ENCODE assay signal across 35 mouse cellular contexts in genomic region chr2:28619369-28619768, GRCm38 (mm10). TPM values are rescaled to one million over a fixed set of nuclear protein-coding genes. Genes with fewer than 3 reads are reported as not detected.
DNase-seq lines count a peak whose midpoint lies in the region; ATAC-seq and TF ChIP-seq lines count a peak whose summit lies in the region.
"Had no signal": no experiment of that assay in that cellular context is flagged by ENCODE, and none has a peak within 500 bp of the region (broad histone marks: within the 10 kb centered on the region; RNA-seq: fewer than 3 reads in every experiment).

No protein-coding gene starts in this region.

- peak overlapping the region; percentile 43 for H3K4me2 ChIP-seq in heart, embryonic 12.5 days
- peak overlapping the region; percentile 90 for H3K4me2 ChIP-seq in liver, embryonic 13.5 days
- no peak overlapping the region for H3K4me2 ChIP-seq in kidney, embryonic 16.5 days (replicated peaks; ENCODE audit: low read depth, low read length)
- H3K4me2 ChIP-seq: hindbrain, embryonic 12.5 days; intestine, embryonic 15.5 days; limb, embryonic 12.5 days; midbrain, embryonic 12.5 days had no signal

- peaks cover 20% of the 10 kb centered on the region for H3K4me1 ChIP-seq in heart, embryonic 12.5 days (replicated peaks)
- no peaks in the 10 kb centered on the region for H3K4me1 ChIP-seq in heart, adult 2 months (ENCODE audit: control insufficient read depth, insufficient read depth, low read length)
- peaks cover 78% of the 10 kb centered on the region for H3K4me1 ChIP-seq in G1E (ENCODE audit: insufficient read depth, low read depth, low read length)
- H3K4me1 ChIP-seq in liver, embryonic 13.5 days (replicated peaks), result peaks cover 75% of the 10 kb centered on the region
- peaks cover 10% of the 10 kb centered on the region for H3K4me1 ChIP-seq in kidney, embryonic 16.5 days (ENCODE audit: insufficient read depth, low read length)
- H3K4me1 ChIP-seq: limb, embryonic 12.5 days; midbrain, embryonic 12.5 days had no signal

- no peak for TF ChIP-seq EP300 in heart, adult 2 months (IDR thresholded peaks at IDR 0.05; ENCODE audit: insufficient read depth, low read depth, low read length)

- no peak overlapping the region for H3K9ac ChIP-seq in heart, embryonic 12.5 days
- no peak overlapping the region for H3K9ac ChIP-seq in heart, adult 2 months (ENCODE audit: low read depth, low read length)
- peak overlapping the region; percentile 93 for H3K9ac ChIP-seq in liver, embryonic 13.5 days
- H3K9ac ChIP-seq in kidney, embryonic 16.5 days (replicated peaks; ENCODE audit: low read length), result no peak overlapping the region
- H3K9ac ChIP-seq: hindbrain, embryonic 12.5 days; intestine, embryonic 15.5 days; limb, embryonic 12.5 days; midbrain, embryonic 12.5 days had no signal

- DNase-seq in heart, adult 2 months, result no peak
- DNase-seq in G1E (ENCODE audit: low spot score) (no peak), MEL-GATA-1-ER (ENCODE audit: extremely low read depth, low read depth) (peak; percentile 30)
- DNase-seq in liver, embryonic 13.5 days, result no peak
- DNase-seq in layer of hippocampus, adult 9-10 months (ENCODE audit: low spot score), result no peak
- no peak for DNase-seq in left cerebral cortex, adult 9 months (ENCODE audit: low spot score in 2 of 2)
- DNase-seq: adrenal gland, adult 8-10 months; cerebellum, adult 11 months; cerebellum, adult 9-10 months; cerebellum, postnatal 36 days; gastrocnemius, postnatal 10 days; heart, postnatal 36 days; kidney, postnatal 14 days; lung, adult 18-20 months; lung, postnatal 14 days; retina, postnatal 1 day; right cerebral cortex, postnatal 14 days had no signal

- ATAC-seq in heart, embryonic 12.5 days (ENCODE audit: insufficient number of reproducible peaks, low FRiP score), result no peak
- ATAC-seq in G1E (ENCODE audit: extremely low read depth, insufficient number of reproducible peaks, low FRiP score, poor library complexity, severe bottlenecking), result no peak
- ATAC-seq in liver, embryonic 13.5 days (ENCODE audit: low read depth), result no peak
- ATAC-seq in kidney, embryonic 16.5 days (ENCODE audit: low FRiP score, low TSS enrichment), result no peak
- ATAC-seq: CD4-positive, CD25-positive, alpha-beta regulatory T cell, adult 4 months; forebrain, embryonic 16.5 days; hindbrain, postnatal 0 days; intestine, embryonic 15.5 days had no signal

- WGBS in heart, embryonic 12.5 days, result 74% methylated on average over 6 of the region's 6 CpGs
- 90% methylated on average over 6 of the region's 6 CpGs for WGBS in heart, adult 2 months
- WGBS in liver, embryonic 13.5 days (ENCODE audit: insufficient replicate concordance), result 29% methylated on average over 6 of the region's 6 CpGs
- WGBS in kidney, embryonic 16.5 days, result 77% methylated on average over 6 of the region's 6 CpGs

- no peak for TF ChIP-seq CTCF in heart, adult 2 months (IDR thresholded peaks at IDR 0.05)
- TF ChIP-seq CTCF in G1E (IDR thresholded peaks at IDR 0.05; ENCODE audit: low read depth, low read length), result no peak

- H3K79me2 ChIP-seq in heart, adult 2 months (replicated peaks; ENCODE audit: control insufficient read depth, insufficient read depth, low read length), result no peaks in the 10 kb centered on the region

- peaks cover 38% of the 10 kb centered on the region for H3K27me3 ChIP-seq in heart, embryonic 12.5 days (replicated peaks)
- no peaks in the 10 kb centered on the region; the same call in 1 of the 2 replicates for H3K27me3 ChIP-seq in heart, adult 2 months (ENCODE audit: control insufficient read depth, insufficient read depth, low read length)
- no peaks in the 10 kb centered on the region for H3K27me3 ChIP-seq in G1E (ENCODE audit: insufficient read depth, low read length)
- H3K27me3 ChIP-seq in liver, embryonic 13.5 days, result 0 out of 2 replicates have a peak, but pooled peaks cover 3% of the 10 kb centered on the region
- H3K27me3 ChIP-seq in kidney, embryonic 16.5 days (ENCODE audit: insufficient read depth, low read length), result peaks cover 17% of the 10 kb centered on the region

- H3K27ac ChIP-seq in heart, embryonic 12.5 days (ENCODE audit: poor library complexity, severe bottlenecking), result no peak overlapping the region
- no peak overlapping the region for H3K27ac ChIP-seq in heart, adult 2 months
- peak overlapping the region; percentile 99 for H3K27ac ChIP-seq in liver, embryonic 13.5 days
- no peak overlapping the region for H3K27ac ChIP-seq in kidney, embryonic 16.5 days (ENCODE audit: low read length)
- H3K27ac ChIP-seq: forebrain, embryonic 10.5 days; hindbrain, embryonic 12.5 days; hindbrain, postnatal 0 days; intestine, embryonic 15.5 days; limb, embryonic 12.5 days; midbrain, embryonic 12.5 days had no signal

- no peak for TF ChIP-seq POLR2A in heart, adult 2 months (IDR thresholded peaks at IDR 0.05; ENCODE audit: insufficient read depth, low read depth, low read length)

- H3K4me3 ChIP-seq in heart, embryonic 12.5 days, result no peak overlapping the region
- no peak overlapping the region for H3K4me3 ChIP-seq in heart, adult 2 months
- peak overlapping the region; percentile 83 for H3K4me3 ChIP-seq in G1E (ENCODE audit: low read depth, low read length)
- peak overlapping the region; percentile 90 for H3K4me3 ChIP-seq in liver, embryonic 13.5 days (replicated peaks)
- no peak overlapping the region for H3K4me3 ChIP-seq in kidney, embryonic 16.5 days (ENCODE audit: low read length)
- H3K4me3 ChIP-seq: forebrain, embryonic 10.5 days; hindbrain, embryonic 12.5 days; intestine, embryonic 15.5 days; limb, embryonic 12.5 days; midbrain, embryonic 12.5 days had no signal

- H3K9me3 ChIP-seq in heart, embryonic 12.5 days (replicated peaks), result no peaks in the 10 kb centered on the region
- H3K9me3 ChIP-seq in G1E (replicated peaks), result no peaks in the 10 kb centered on the region
- no peaks in the 10 kb centered on the region for H3K9me3 ChIP-seq in liver, embryonic 13.5 days (replicated peaks)
- H3K9me3 ChIP-seq in kidney, embryonic 16.5 days (ENCODE audit: low read length), result no peaks in the 10 kb centered on the region
- H3K9me3 ChIP-seq: forebrain, embryonic 10.5 days; hindbrain, embryonic 12.5 days; intestine, embryonic 15.5 days; limb, embryonic 12.5 days; midbrain, embryonic 12.5 days had no signal

- intact Hi-C loops in heart, adult 2 months (cut with DNase I), result no loop called here

- H3K36me3 ChIP-seq in heart, embryonic 12.5 days, result no peaks in the 10 kb centered on the region
- no peaks in the 10 kb centered on the region for H3K36me3 ChIP-seq in heart, adult 2 months (ENCODE audit: control insufficient read depth, insufficient read depth, low read length)
- H3K36me3 ChIP-seq in G1E (replicated peaks), result peaks cover 63% of the 10 kb centered on the region
- H3K36me3 ChIP-seq in liver, embryonic 13.5 days, result peaks cover 44% of the 10 kb centered on the region
- H3K36me3 ChIP-seq in kidney, embryonic 16.5 days (ENCODE audit: insufficient read depth, low read length), result no peaks in the 10 kb centered on the region
- H3K36me3 ChIP-seq: forebrain, embryonic 10.5 days; hindbrain, embryonic 12.5 days; intestine, embryonic 15.5 days; limb, embryonic 12.5 days; midbrain, embryonic 12.5 days had no signal

RNA-seq across cellular contexts. Expression of gene Gfi1b, which starts 2.4 kb away (rescaled TPM):
- 3.9 and 5.6 TPM in 2 replicates for polyA plus RNA-seq in heart, embryonic 12.5 days (2016; fragmentation: Nextera tagmentation; extraction: Ambion mirVana)
- total RNA-seq in heart, adult 2 months (2021), result not detected
- polyA plus RNA-seq in heart, adult 2 months (2012; rRNA removed), result 0.12 TPM in 2 replicates
- total RNA-seq in G1E (2014; fragmentation: Nextera tagmentation), result 537 and 588 TPM in 2 replicates
- total RNA-seq in G1E (2017), result 104 and 131 TPM in 2 replicates
- 649 and 739 TPM in 2 replicates for polyA plus RNA-seq in G1E (2012)
- 99.2 and 109 TPM in 2 replicates for polyA plus RNA-seq in liver, embryonic 13.5 days (2015; fragmentation: Nextera tagmentation; extraction: Ambion mirVana)
- 0.33 and 0.42 TPM in 2 replicates for polyA plus RNA-seq in kidney, embryonic 16.5 days (2015; fragmentation: Nextera tagmentation; extraction: Ambion mirVana)
- total RNA-seq: adrenal gland, adult 8-10 months; heart, postnatal 36 days; hindbrain, postnatal 0 days; layer of hippocampus, postnatal 10 days; left cerebral cortex, adult 18-20 months; left cerebral cortex, postnatal 25 days had no signal
- polyA plus RNA-seq: CD4-positive, CD25-positive, alpha-beta regulatory T cell, adult 4 months; forebrain, embryonic 16.5 days; hindbrain, postnatal 0 days; neural tube, embryonic 14.5 days had no signal

RNA-seq across cellular contexts. Expression of gene Tsc1, which starts 21.7 kb away (rescaled TPM):
- polyA plus RNA-seq in heart, embryonic 12.5 days (2016; fragmentation: Nextera tagmentation; extraction: Ambion mirVana), result 16.7 and 17.6 TPM in 2 replicates
- 10 to 100 TPM; 24.9 to 29.3 TPM for total RNA-seq in heart, adult 2 months (2021)
- 11.5 and 22.7 TPM in 2 replicates for polyA plus RNA-seq in heart, adult 2 months (2012; rRNA removed)
- total RNA-seq in G1E (2014; fragmentation: Nextera tagmentation) (35.7 and 39.0 TPM in 2 replicates), G1E (2017) (22.1 and 26.6 TPM in 2 replicates)
- 3.5 and 5.8 TPM in 2 replicates for polyA plus RNA-seq in G1E (2012)
- 7.8 and 8.4 TPM in 2 replicates for polyA plus RNA-seq in liver, embryonic 13.5 days (2015; fragmentation: Nextera tagmentation; extraction: Ambion mirVana)
- 23.1 and 23.3 TPM in 2 replicates for polyA plus RNA-seq in kidney, embryonic 16.5 days (2015; fragmentation: Nextera tagmentation; extraction: Ambion mirVana)

RNA-seq across cellular contexts. Expression of gene Gtf3c5, which starts 35.8 kb away (rescaled TPM):
- polyA plus RNA-seq in heart, embryonic 12.5 days (2016; fragmentation: Nextera tagmentation; extraction: Ambion mirVana), result 32.5 and 34.2 TPM in 2 replicates
- total RNA-seq in heart, adult 2 months (2021), result 10 to 100 TPM; 11.0 to 12.2 TPM
- 14.3 and 21.9 TPM in 2 replicates for polyA plus RNA-seq in heart, adult 2 months (2012; rRNA removed)
- total RNA-seq in G1E (2014; fragmentation: Nextera tagmentation) (60.2 and 60.9 TPM in 2 replicates), G1E (2017) (16.6 and 19.0 TPM in 2 replicates)
- 19.6 and 26.0 TPM in 2 replicates for polyA plus RNA-seq in G1E (2012)
- polyA plus RNA-seq in liver, embryonic 13.5 days (2015; fragmentation: Nextera tagmentation; extraction: Ambion mirVana), result 16.9 and 19.3 TPM in 2 replicates
- polyA plus RNA-seq in kidney, embryonic 16.5 days (2015; fragmentation: Nextera tagmentation; extraction: Ambion mirVana), result 48.5 and 49.7 TPM in 2 replicates

RNA-seq across cellular contexts. Expression of gene Cel, which starts 56.2 kb away (rescaled TPM):
- polyA plus RNA-seq in heart, embryonic 12.5 days (2016; fragmentation: Nextera tagmentation; extraction: Ambion mirVana), result not detected in 2 replicates
- total RNA-seq in heart, adult 2 months (2021), result not detected
- not detected in 2 replicates for polyA plus RNA-seq in heart, adult 2 months (2012; rRNA removed)
- not detected in 2 replicates for total RNA-seq in G1E (2014; fragmentation: Nextera tagmentation)
- total RNA-seq in G1E (2017), result not detected in 2 replicates
- polyA plus RNA-seq in G1E (2012), result not detected in 2 replicates
- 0.05 and 0.34 TPM in 2 replicates for polyA plus RNA-seq in liver, embryonic 13.5 days (2015; fragmentation: Nextera tagmentation; extraction: Ambion mirVana)
- not detected in 2 replicates for polyA plus RNA-seq in kidney, embryonic 16.5 days (2015; fragmentation: Nextera tagmentation; extraction: Ambion mirVana)
- total RNA-seq: adrenal gland, adult 8-10 months; gastrocnemius, postnatal 10 days; heart, postnatal 36 days; hindbrain, postnatal 0 days; layer of hippocampus, postnatal 10 days; left cerebral cortex, adult 18-20 months; left cerebral cortex, postnatal 25 days; monocyte, adult 5-6 weeks had no signal
- polyA plus RNA-seq: CD4-positive, CD25-positive, alpha-beta regulatory T cell, adult 4 months; embryonic facial prominence, embryonic 11.5 days; forebrain, embryonic 10.5 days; forebrain, embryonic 16.5 days; hindbrain, embryonic 12.5 days; hindbrain, postnatal 0 days; kidney, adult 2 months; limb, embryonic 12.5 days; midbrain, embryonic 12.5 days; neural tube, embryonic 14.5 days; stomach, embryonic 14.5 days had no signal

Comparison
In these comparisons a context has a peak if more than half of its experiments do, and no peak if none do; other contexts are left out.
1. H3K4me3 ChIP-seq: peak in G1E (single experiment) and liver, embryonic 13.5 days (single experiment); none in heart, embryonic 12.5 days (single experiment), heart, adult 2 months (single experiment) and kidney, embryonic 16.5 days (single experiment).
2. RNA of gene Gfi1b, which starts 2.4 kb away (polyA plus RNA-seq): 649 to 739 TPM in G1E and 99.2 to 109 TPM in liver, embryonic 13.5 days; 3.9 to 5.6 TPM in heart, embryonic 12.5 days, 0.33 to 0.42 TPM in kidney, embryonic 16.5 days and 0.12 TPM in heart, adult 2 months; every median in the first group is over 10 times any median in the second.